Mouse (Mus musculus): ENCODE measurements around the gene Olfr15. TPM values are rescaled to one million over a fixed set of nuclear protein-coding genes. Genes with fewer than 3 reads are reported as not detected.

Olfr15 gene
- polyA plus RNA-seq, 1 experiment from 2014 or later, result not detected

DNA sequence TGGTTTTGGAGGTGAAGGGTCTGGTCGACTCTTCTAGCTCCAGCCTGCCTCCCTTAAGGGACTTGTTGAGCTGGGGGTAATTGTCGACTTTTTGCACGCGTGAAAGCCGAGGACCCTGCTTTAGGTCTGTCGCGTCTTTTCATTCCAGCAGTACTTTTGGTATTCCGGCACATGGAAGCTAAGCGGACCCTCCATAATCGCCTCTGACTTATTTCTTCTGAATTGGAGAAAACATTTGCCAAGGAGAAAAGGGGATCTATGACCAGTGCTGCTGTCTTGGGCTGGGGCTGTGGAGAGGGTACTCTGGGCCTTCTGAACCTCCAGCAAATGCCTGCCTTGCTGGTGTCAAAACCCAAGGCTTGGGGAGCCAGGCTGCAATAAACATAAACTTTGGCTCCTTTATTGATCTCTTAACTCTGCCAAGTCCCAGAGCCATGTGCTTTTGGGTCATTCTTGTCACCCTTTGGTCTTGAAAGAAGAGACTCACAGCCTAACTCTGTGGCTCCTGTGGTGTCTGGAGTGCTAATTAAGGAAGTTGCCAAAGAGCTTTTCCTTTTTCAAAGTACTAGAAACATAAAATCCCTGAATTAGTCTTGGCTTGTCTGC, 54.5 kb downstream of the Olfr15 start:
- no peaks in the 10 kb centered on the region for H3K36me3 ChIP-seq (ENCODE audit: control insufficient read depth, insufficient read depth, low read length)
- H3K9me3 ChIP-seq (ENCODE audit: control insufficient read depth, low read length), result no peaks in the 10 kb centered on the region
- peak overlapping the region; percentile 95 for H3K27ac ChIP-seq (replicated peaks; ENCODE audit: low read depth, low read length)
- peak overlapping the region; percentile 88 for H3K9ac ChIP-seq (replicated peaks; ENCODE audit: low read length)
- H3K4me1 ChIP-seq (ENCODE audit: control insufficient read depth, insufficient read depth, low read length), result peaks cover 14% of the 10 kb centered on the region
- H3K27me3 ChIP-seq (ENCODE audit: control insufficient read depth, insufficient read depth, low read length), result no peaks in the 10 kb centered on the region
- ATAC-seq (ENCODE audit: low FRiP score, low TSS enrichment), result peak; percentile 7; the same call in 1 of the 2 replicates
- peak overlapping the region; percentile 82 for H3K4me2 ChIP-seq (ENCODE audit: low read length)
- DNase-seq, result no peak
- H3K4me3 ChIP-seq (replicated peaks; ENCODE audit: low read depth, low read length), result peak overlapping the region; percentile 92
- WGBS, result 2% methylated on average over 10 of the region's 10 CpGs

DNA sequence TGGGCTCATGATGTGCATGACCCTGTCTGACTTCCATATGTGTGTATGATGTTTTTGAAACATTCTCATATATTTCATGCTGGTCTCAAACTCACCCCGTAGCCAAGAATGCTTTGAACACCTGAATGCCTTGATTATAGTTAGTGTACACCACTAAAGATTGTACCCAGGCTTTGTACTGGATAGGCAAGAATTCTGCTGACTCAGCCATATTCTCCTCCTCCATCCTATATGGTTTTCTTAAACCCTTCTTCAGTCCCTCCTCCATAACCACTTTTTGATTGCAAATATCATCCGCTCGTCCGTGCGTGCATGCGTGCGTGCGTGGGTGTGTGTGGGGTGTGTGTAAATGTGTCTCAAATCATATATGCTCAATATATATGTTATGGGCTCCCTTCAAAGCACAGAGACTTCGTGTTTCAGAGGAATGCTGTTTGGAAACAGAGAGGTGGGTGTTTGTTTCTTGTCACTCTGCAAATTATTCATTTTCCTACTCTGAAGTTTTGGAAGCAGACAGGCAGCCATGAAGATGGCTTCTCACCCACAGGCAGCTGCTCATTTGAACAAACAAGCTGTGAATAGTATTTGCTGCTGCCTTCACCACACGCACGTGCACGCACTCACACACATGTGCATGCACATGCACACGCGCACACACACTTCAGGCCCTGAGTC, 61.1 kb downstream of the Olfr15 start:
- WGBS, result 94% methylated on average over 14 of the region's 14 CpGs
- H3K4me1 ChIP-seq (ENCODE audit: control insufficient read depth, insufficient read depth, low read length), result no peaks in the 10 kb centered on the region
- H3K27ac ChIP-seq (replicated peaks; ENCODE audit: low read depth, low read length), result no peak overlapping the region
- H3K4me2 ChIP-seq (ENCODE audit: low read length), result no peak overlapping the region
- H3K36me3 ChIP-seq (ENCODE audit: control insufficient read depth, insufficient read depth, low read length), result peaks cover 24% of the 10 kb centered on the region
- H3K4me3 ChIP-seq (replicated peaks; ENCODE audit: low read depth, low read length), result no peak overlapping the region
- no peak overlapping the region for H3K9ac ChIP-seq (replicated peaks; ENCODE audit: low read length)
- no peaks in the 10 kb centered on the region for H3K27me3 ChIP-seq (ENCODE audit: control insufficient read depth, insufficient read depth, low read length)
- H3K9me3 ChIP-seq (ENCODE audit: control insufficient read depth, low read length), result no peaks in the 10 kb centered on the region
- no peak for ATAC-seq (ENCODE audit: low FRiP score, low TSS enrichment)
- DNase-seq, result no peak

DNA sequence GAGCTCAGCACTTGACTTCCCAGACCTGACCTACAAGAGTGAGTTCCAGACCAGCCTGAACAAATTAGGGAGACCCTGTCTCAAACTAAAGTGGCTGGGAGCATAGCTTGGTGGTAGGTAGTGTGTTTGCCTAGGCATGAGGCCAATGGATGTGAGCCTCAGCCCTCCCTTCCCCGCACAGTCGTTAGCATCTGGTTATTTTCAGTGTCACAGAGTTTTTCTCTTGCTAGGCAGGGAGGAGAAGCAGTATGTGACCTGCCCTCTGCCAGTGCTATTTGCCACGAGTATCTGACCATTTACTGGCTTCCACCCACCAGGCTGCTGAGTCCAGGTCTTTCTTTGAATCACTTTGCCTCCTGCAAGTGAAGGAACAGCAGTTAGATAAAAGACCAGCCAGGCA, 63.1 kb downstream of the Olfr15 start:
- peaks cover 43% of the 10 kb centered on the region for H3K36me3 ChIP-seq (ENCODE audit: control insufficient read depth, insufficient read depth, low read length)
- H3K4me2 ChIP-seq (ENCODE audit: low read length), result no peak overlapping the region
- WGBS, result 88% methylated on average over 3 of the region's 3 CpGs
- DNase-seq (no peak), ATAC-seq (ENCODE audit: low FRiP score, low TSS enrichment) (no peak)
- H3K27ac ChIP-seq (replicated peaks; ENCODE audit: low read depth, low read length), result no peak overlapping the region
- H3K4me3 ChIP-seq (replicated peaks; ENCODE audit: low read depth, low read length), result no peak overlapping the region
- H3K4me1 ChIP-seq (ENCODE audit: control insufficient read depth, insufficient read depth, low read length), result no peaks in the 10 kb centered on the region
- no peak overlapping the region for H3K9ac ChIP-seq (replicated peaks; ENCODE audit: low read length)
- no peaks in the 10 kb centered on the region for H3K9me3 ChIP-seq (ENCODE audit: control insufficient read depth, low read length)
- H3K27me3 ChIP-seq (ENCODE audit: control insufficient read depth, insufficient read depth, low read length), result no peaks in the 10 kb centered on the region

Other genes with a start within 250 kb of the Olfr15 start
- not detected in 2 replicates for gene Olfr161, start 239.8 kb upstream of the Olfr15 start, polyA plus RNA-seq (2014; fragmentation: Nextera tagmentation; extraction: Ambion mirVana)
- gene Mefv, start 112.8 kb upstream of the Olfr15 start, polyA plus RNA-seq (2014; fragmentation: Nextera tagmentation; extraction: Ambion mirVana), result not detected in 2 replicates
- 30.5 and 35.4 TPM in 2 replicates for gene Zfp263, start 86.8 kb upstream of the Olfr15 start, polyA plus RNA-seq (2014; fragmentation: Nextera tagmentation; extraction: Ambion mirVana)
- 2.2 and 3.2 TPM in 2 replicates for gene Zfp174, start 16.4 kb downstream of the Olfr15 start, polyA plus RNA-seq (2014; fragmentation: Nextera tagmentation; extraction: Ambion mirVana)
- 100 and 102 TPM in 2 replicates for gene Naa60, start 41.5 kb downstream of the Olfr15 start, polyA plus RNA-seq (2014; fragmentation: Nextera tagmentation; extraction: Ambion mirVana)
- gene Zfp597, start 53.7 kb downstream of the Olfr15 start, polyA plus RNA-seq (2014; fragmentation: Nextera tagmentation; extraction: Ambion mirVana), result 16.2 and 18.5 TPM in 2 replicates
- gene Gm20695, start 53.8 kb downstream of the Olfr15 start, polyA plus RNA-seq (2014; fragmentation: Nextera tagmentation; extraction: Ambion mirVana), result 2.2 and 3.7 TPM in 2 replicates
- gene 1700037C18Rik, start 77.8 kb downstream of the Olfr15 start, polyA plus RNA-seq (2014; fragmentation: Nextera tagmentation; extraction: Ambion mirVana), result 9.1 and 11.2 TPM in 2 replicates
- gene Cluap1, start 77.9 kb downstream of the Olfr15 start, polyA plus RNA-seq (2014; fragmentation: Nextera tagmentation; extraction: Ambion mirVana), result 33.9 and 36.8 TPM in 2 replicates
- gene Nlrc3, start 145.8 kb downstream of the Olfr15 start, polyA plus RNA-seq (2014; fragmentation: Nextera tagmentation; extraction: Ambion mirVana), result 0.66 and 1.2 TPM in 2 replicates
- gene Slx4, start 172.9 kb downstream of the Olfr15 start, polyA plus RNA-seq (2014; fragmentation: Nextera tagmentation; extraction: Ambion mirVana), result 30.0 and 40.0 TPM in 2 replicates
- gene Dnase1, start 206.1 kb downstream of the Olfr15 start, polyA plus RNA-seq (2014; fragmentation: Nextera tagmentation; extraction: Ambion mirVana), result 5.9 and 7.0 TPM in 2 replicates
- 47.0 and 49.2 TPM in 2 replicates for gene Trap1, start 246.9 kb downstream of the Olfr15 start, polyA plus RNA-seq (2014; fragmentation: Nextera tagmentation; extraction: Ambion mirVana)